Mouse (Mus musculus): Measurements from ENCODE around the gene Syt1.

DNA sequence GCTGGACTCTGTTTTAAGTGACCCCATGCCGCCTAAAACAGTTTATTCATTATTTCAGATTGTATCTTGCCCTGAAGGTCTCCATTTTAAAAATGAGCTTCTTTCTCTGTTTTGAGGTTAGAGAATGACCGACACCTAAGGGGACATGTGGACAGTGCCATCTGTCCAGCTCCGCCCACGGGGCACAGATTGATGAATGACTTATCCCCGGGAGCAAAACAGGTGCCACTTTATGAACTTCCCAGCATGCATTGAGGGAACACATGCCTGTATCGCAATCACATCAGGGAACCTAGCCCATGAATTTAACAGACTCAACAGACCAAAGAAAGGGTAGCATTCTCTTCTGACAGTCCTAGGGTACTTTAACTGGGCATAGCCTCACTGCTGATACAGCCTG lies 188.5 kb downstream of the Syt1 start:
- TF ChIP-seq POLR2A (IDR thresholded peaks at IDR 0.05; ENCODE audit: low read depth, low read length) (no peak), CTCF (IDR thresholded peaks at IDR 0.05; ENCODE audit: extremely low read depth, insufficient read length, insufficient replicate concordance, low read depth, low read length) (no peak)
